Mouse (Mus musculus): ENCODE measurements around the gene Slc25a12. TPM values are rescaled to one million over a fixed set of nuclear protein-coding genes. Genes with fewer than 3 reads are reported as not detected.

Slc25a12 gene
- polyA plus RNA-seq, 1 experiment: 8.4 TPM

DNA sequence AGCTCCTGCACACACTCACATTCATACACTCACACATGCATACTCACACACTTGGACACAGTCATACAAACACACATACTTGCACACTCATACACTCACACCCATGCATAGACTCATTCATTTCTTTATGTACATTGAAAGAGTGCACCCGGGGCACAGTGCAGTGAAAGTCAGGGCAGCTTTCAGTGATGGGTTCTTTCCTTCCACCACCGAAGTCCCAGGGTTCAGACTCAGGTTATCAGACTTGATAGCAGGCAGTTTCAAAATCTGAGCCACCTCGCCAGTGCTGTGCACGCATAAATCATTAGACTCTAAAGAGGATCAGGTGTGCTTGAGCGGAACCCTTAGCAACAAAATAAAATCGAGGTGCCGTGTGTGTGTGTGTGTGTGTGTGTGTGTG lies 17.4 kb downstream of the Slc25a12 start:
- 61% methylated on average over 7 of the region's 7 CpGs for WGBS
- TF ChIP-seq POLR2A (IDR thresholded peaks at IDR 0.05; ENCODE audit: low read depth, low read length) (no peak), CTCF (IDR thresholded peaks at IDR 0.05; ENCODE audit: extremely low read depth, insufficient read length, insufficient replicate concordance, low read depth, low read length) (no peak)
- Histone ChIP-seq H3K27ac (ENCODE audit: insufficient read depth, low read depth, low read length) (no peak overlapping the region), H3K36me3 (ENCODE audit: control insufficient read depth, insufficient read depth, low read length) (no peaks in the 10 kb centered on the region), H3K27me3 (ENCODE audit: control insufficient read depth, insufficient read depth, low read length) (no peaks in the 10 kb centered on the region), H3K4me3 (ENCODE audit: low read depth, low read length) (no peak overlapping the region), H3K4me1 (ENCODE audit: control insufficient read depth, insufficient read depth, insufficient read length, low read length) (no peaks in the 10 kb centered on the region)

DNA sequence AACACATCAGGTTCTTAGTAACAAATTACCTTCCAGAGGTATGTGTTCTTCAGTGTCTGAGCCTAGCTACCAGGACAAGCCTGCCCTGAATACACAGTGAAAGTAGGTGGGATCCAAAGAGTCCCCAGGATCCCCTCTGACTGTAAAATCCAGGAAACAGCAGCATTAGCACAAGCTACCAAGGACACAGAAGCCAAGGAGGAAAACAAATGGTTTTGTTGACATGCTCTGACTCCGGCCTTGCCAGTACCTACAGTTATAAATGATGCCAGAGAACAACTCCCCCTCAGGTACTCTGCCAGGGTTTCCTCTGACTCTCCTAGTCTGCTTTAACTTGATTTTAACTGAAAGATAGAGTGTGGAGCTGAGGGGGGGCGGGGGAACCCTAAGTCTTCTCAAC lies 18.0 kb downstream of the Slc25a12 start:
- Histone ChIP-seq H3K27me3 (ENCODE audit: control insufficient read depth, insufficient read depth, low read length) (no peaks in the 10 kb centered on the region), H3K4me3 (ENCODE audit: low read depth, low read length) (no peak overlapping the region), H3K36me3 (ENCODE audit: control insufficient read depth, insufficient read depth, low read length) (no peaks in the 10 kb centered on the region), H3K27ac (ENCODE audit: insufficient read depth, low read depth, low read length) (no peak overlapping the region), H3K4me1 (ENCODE audit: control insufficient read depth, insufficient read depth, insufficient read length, low read length) (no peaks in the 10 kb centered on the region)
- no peak for TF ChIP-seq POLR2A (IDR thresholded peaks at IDR 0.05; ENCODE audit: low read depth, low read length)
- TF ChIP-seq CTCF (IDR thresholded peaks at IDR 0.05; ENCODE audit: extremely low read depth, insufficient read length, insufficient replicate concordance, low read depth, low read length): no peak
- whole genome bisulfite sequencing: 74% methylated on average over 2 of the region's 2 CpGs

DNA sequence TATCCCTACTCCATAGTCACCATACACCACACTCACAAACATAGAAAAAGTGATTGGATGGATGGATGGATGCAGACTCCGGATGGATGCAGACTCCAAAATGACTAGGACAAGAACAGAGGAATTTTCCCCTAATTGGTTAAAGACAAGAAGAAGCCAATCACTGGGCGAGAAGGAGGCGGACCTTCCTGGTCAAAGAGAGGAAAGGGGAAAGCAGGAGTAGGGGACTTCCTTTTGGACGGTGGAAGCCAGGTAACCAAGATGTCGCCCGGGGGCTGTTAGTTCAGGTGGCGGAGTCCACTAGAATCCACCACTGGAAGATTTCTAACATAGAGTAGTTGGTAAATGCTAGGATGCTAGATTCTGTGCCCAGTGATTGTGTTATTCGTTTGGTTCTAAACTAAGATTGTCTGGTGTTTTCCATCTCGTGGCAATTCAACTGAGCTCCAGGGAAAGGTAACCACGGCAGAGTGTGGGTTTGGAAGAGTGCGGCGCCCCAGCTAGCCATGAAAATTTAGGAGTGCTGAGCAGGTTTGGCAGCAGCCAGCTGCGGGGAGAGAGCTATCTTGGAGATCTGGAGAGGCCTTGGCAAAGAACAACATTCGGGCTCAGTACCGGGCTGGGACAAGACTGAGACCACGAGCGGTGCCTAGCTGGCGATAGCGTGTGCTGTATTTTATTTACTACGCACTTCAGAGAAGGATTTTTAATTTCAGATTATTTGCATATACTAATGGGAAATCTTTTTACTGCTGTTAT lies 19.6 kb downstream of the Slc25a12 start:
- no peaks in the 10 kb centered on the region for H3K27me3 ChIP-seq (ENCODE audit: control insufficient read depth, insufficient read depth, low read length)
- H3K36me3 ChIP-seq (ENCODE audit: control insufficient read depth, insufficient read depth, low read length): no peaks in the 10 kb centered on the region
- no peak overlapping the region for H3K27ac ChIP-seq (ENCODE audit: insufficient read depth, low read depth, low read length)
- 93% methylated on average over 20 of the region's 20 CpGs for WGBS
- no peak overlapping the region for H3K4me3 ChIP-seq (ENCODE audit: low read depth, low read length)
- TF ChIP-seq POLR2A (IDR thresholded peaks at IDR 0.05; ENCODE audit: low read depth, low read length) (no peak), CTCF (IDR thresholded peaks at IDR 0.05; ENCODE audit: extremely low read depth, insufficient read length, insufficient replicate concordance, low read depth, low read length) (no peak)
- no peaks in the 10 kb centered on the region for H3K4me1 ChIP-seq (ENCODE audit: control insufficient read depth, insufficient read depth, insufficient read length, low read length)

DNA sequence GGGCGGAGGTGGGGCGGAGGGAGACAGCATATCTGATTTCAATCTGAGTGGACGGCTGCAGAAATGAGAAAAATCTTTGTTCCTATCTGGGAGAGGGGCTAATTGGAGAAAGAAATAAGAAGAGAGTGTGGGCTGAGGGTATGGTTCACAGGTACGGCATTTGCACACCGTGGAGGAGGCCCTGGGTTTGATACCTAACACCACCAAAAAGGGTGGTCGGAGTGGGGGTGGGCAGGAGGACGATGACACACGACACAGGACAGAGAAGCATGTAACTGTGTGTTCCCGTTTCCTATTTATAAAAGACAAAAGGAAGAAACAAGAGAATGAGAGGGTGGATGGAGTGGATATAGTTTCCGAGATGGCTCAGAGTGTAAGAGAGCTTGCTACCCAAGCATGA lies 20.4 kb downstream of the Slc25a12 start:
- Histone ChIP-seq H3K27me3 (ENCODE audit: control insufficient read depth, insufficient read depth, low read length) (no peaks in the 10 kb centered on the region), H3K27ac (ENCODE audit: insufficient read depth, low read depth, low read length) (no peak overlapping the region), H3K4me3 (ENCODE audit: low read depth, low read length) (no peak overlapping the region), H3K4me1 (ENCODE audit: control insufficient read depth, insufficient read depth, insufficient read length, low read length) (no peaks in the 10 kb centered on the region), H3K36me3 (ENCODE audit: control insufficient read depth, insufficient read depth, low read length) (no peaks in the 10 kb centered on the region)
- TF ChIP-seq CTCF (IDR thresholded peaks at IDR 0.05; ENCODE audit: extremely low read depth, insufficient read length, insufficient replicate concordance, low read depth, low read length) (no peak), POLR2A (IDR thresholded peaks at IDR 0.05; ENCODE audit: low read depth, low read length) (no peak)
- WGBS: 92% methylated on average over 10 of the region's 10 CpGs

DNA sequence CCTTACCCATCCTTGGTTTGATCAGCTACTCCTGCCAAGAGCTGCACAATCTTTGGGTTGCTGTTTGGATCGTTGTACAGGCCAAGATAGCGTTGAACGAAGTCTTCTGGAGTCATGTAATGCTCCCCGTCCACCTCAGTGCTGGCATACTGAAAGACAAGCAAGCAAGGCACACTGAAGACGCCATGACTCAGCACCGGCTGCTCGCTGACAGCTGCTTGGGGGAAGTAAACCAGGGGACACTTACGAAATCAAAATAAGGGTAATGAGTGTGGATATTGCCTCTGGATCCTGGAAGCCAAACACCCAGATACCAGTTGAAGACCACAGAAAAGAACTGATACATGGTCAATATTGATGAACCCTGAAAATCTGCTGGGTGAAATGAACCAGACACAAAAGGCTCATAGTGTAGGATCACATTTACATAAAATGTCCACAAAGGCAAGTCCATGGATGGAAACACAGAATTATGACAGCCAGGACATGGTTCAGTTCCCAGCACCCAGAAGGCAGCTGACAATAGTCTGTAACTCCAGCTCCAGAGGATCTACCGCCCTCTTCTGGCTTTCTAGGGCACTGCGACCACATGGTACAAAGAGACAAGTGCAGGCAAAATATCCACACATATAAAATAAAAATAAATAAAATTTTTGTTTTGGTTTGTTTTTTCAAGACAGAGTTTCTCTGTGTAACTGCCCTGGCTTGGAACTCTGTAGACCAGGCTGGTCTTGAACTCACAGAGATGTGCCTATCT lies 23.5 kb downstream of the Slc25a12 start:
- H3K4me1 ChIP-seq (ENCODE audit: control insufficient read depth, insufficient read depth, insufficient read length, low read length): no peaks in the 10 kb centered on the region
- no peaks in the 10 kb centered on the region for H3K36me3 ChIP-seq (ENCODE audit: control insufficient read depth, insufficient read depth, low read length)
- no peaks in the 10 kb centered on the region for H3K27me3 ChIP-seq (ENCODE audit: control insufficient read depth, insufficient read depth, low read length)
- H3K4me3 ChIP-seq (ENCODE audit: low read depth, low read length): no peak overlapping the region
- TF ChIP-seq CTCF (IDR thresholded peaks at IDR 0.05; ENCODE audit: extremely low read depth, insufficient read length, insufficient replicate concordance, low read depth, low read length) (no peak), POLR2A (IDR thresholded peaks at IDR 0.05; ENCODE audit: low read depth, low read length) (no peak)
- 98% methylated on average over 10 of the region's 10 CpGs for WGBS
- no peak overlapping the region for H3K27ac ChIP-seq (ENCODE audit: insufficient read depth, low read depth, low read length)

DNA sequence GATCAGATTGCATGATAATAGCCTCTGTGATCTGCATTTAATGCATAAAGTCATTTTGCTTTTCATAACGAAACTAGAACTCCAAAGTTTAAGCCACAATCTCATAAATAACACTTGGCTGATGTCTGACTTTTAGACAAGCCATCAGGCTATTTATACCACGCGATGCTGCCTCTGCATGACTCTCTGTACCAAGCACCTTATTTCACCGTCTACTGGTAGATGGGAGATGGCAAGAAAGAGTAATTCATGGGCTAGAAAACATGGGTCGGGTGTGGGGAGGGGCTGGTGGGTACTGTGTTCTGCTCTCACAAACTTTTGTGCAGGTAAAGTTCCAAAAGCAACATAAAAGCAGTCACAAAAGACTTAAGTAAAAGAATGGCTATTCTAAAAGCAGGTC lies 27.4 kb downstream of the Slc25a12 start:
- Histone ChIP-seq H3K27ac (ENCODE audit: insufficient read depth, low read depth, low read length) (no peak overlapping the region), H3K4me3 (ENCODE audit: low read depth, low read length) (no peak overlapping the region), H3K36me3 (ENCODE audit: control insufficient read depth, insufficient read depth, low read length) (no peaks in the 10 kb centered on the region), H3K4me1 (ENCODE audit: control insufficient read depth, insufficient read depth, insufficient read length, low read length) (no peaks in the 10 kb centered on the region), H3K27me3 (ENCODE audit: control insufficient read depth, insufficient read depth, low read length) (no peaks in the 10 kb centered on the region)
- WGBS: 75% methylated on average over 5 of the region's 5 CpGs
- TF ChIP-seq POLR2A (IDR thresholded peaks at IDR 0.05; ENCODE audit: low read depth, low read length) (no peak), CTCF (IDR thresholded peaks at IDR 0.05; ENCODE audit: extremely low read depth, insufficient read length, insufficient replicate concordance, low read depth, low read length) (no peak)

DNA sequence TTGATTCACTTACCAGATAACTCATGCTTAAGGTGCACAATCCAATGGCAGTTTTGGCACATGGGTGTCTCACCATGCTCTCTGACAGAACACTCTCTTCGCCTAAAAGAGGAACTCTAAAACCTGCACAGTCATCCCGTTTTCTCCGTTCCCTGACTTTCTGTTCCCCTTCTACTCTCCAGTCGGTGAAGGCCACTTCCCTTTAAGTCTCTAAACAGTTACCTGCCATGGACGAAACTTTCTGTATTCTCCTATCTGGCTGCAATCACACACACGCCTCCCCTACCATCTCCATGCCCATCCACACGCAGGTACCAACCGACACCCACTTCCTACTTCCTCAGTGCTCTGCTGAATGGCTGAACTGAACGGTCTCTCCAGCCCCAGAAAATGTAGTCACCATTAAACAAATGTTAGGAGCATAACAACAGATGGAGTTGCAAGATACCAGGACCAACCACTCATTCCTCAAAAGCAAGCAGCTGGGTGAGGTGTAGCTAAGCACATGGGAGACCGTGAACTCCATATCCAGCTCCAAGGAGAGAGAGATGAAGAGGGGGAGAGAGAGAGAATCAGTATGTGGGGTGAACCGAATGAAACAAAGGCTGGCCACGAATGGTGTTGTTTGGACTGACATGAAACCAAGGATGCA lies 29.3 kb downstream of the Slc25a12 start:
- Histone ChIP-seq H3K4me1 (ENCODE audit: control insufficient read depth, insufficient read depth, insufficient read length, low read length) (no peaks in the 10 kb centered on the region), H3K4me3 (ENCODE audit: low read depth, low read length) (no peak overlapping the region), H3K27me3 (ENCODE audit: control insufficient read depth, insufficient read depth, low read length) (no peaks in the 10 kb centered on the region), H3K27ac (ENCODE audit: insufficient read depth, low read depth, low read length) (no peak overlapping the region), H3K36me3 (ENCODE audit: control insufficient read depth, insufficient read depth, low read length) (no peaks in the 10 kb centered on the region)
- 72% methylated on average over 12 of the region's 12 CpGs for WGBS
- TF ChIP-seq POLR2A (IDR thresholded peaks at IDR 0.05; ENCODE audit: low read depth, low read length) (no peak), CTCF (IDR thresholded peaks at IDR 0.05; ENCODE audit: extremely low read depth, insufficient read length, insufficient replicate concordance, low read depth, low read length) (no peak)

Data from small intestine, adult 2 months (tissue).